Comparison of ENCODE assay signal across 8 mouse cellular contexts in genomic region chr2:118743261-118743943, GRCm38 (mm10). TPM values are rescaled to one million over a fixed set of nuclear protein-coding genes. Genes with fewer than 3 reads are reported as not detected.
DNase-seq lines count a peak whose midpoint lies in the region; ATAC-seq and TF ChIP-seq lines count a peak whose summit lies in the region.
"Had no signal": no experiment of that assay in that cellular context is flagged by ENCODE, and none has a peak within 500 bp of the region (broad histone marks: within the 10 kb centered on the region; RNA-seq: fewer than 3 reads in every experiment).

No protein-coding gene starts in this region.

- no peak overlapping the region for H3K27ac ChIP-seq in layer of hippocampus, adult 2 months

- no peak overlapping the region for H3K4me3 ChIP-seq in layer of hippocampus, adult 2 months

- peak; percentile 96 for TF ChIP-seq CTCF in layer of hippocampus, adult 2 months (conservative IDR thresholded peaks at IDR 0.05)

- DNase-seq in layer of hippocampus, adult 2 months (ENCODE audit: low spot score in 2 of 2): peak in 1 of 2 experiments; percentile 40
- DNase-seq in layer of hippocampus, adult 8-10 months (ENCODE audit: low spot score in 2 of 2): no peak
- DNase-seq in ES-CJ7 (ENCODE audit: low read depth, low spot score): peak; percentile 69
- DNase-seq in adipocyte (ENCODE audit: low spot score): peak; percentile 75
- DNase-seq in mesoderm, embryonic 11.5 days (ENCODE audit: low read depth, low spot score): peak; percentile 67
- DNase-seq in right cerebral cortex, postnatal 10 days (ENCODE audit: low spot score in 2 of 2): no peak

- peak; percentile 75 for ATAC-seq in erythroblast, adult 5-6 weeks (replicated peaks; ENCODE audit: low FRiP score, poor library complexity, severe bottlenecking)

RNA-seq across cellular contexts. Expression of gene Inafm2, which starts 2.2 kb away (rescaled TPM):
- total RNA-seq in layer of hippocampus, adult 2 months (2021): 10 to 100 TPM; 62.1 to 66.7 TPM
- total RNA-seq in layer of hippocampus, adult 8-10 months (2022): 10 to 100 TPM; 58.4 to 69.8 (median 63.7) TPM
- total RNA-seq in erythroblast, adult 5-6 weeks (2015; ENCODE audit: low replicate concordance): 6.5 and 10.4 TPM in 2 replicates
- total RNA-seq in erythroblast, adult 5-6 weeks (2017; ENCODE audit: low replicate concordance): 3.5 and 4.6 TPM in 2 replicates

RNA-seq across cellular contexts. Expression of gene Plcb2, which starts 15.2 kb away (rescaled TPM):
- 1 to 10 TPM; 2.3 to 2.6 TPM for total RNA-seq in layer of hippocampus, adult 2 months (2021)
- 1 to 10 TPM; 2.6 to 7.6 (median 4.7) TPM for total RNA-seq in layer of hippocampus, adult 8-10 months (2022)
- 30.7 and 38.9 TPM in 2 replicates for total RNA-seq in erythroblast, adult 5-6 weeks (2015; ENCODE audit: low replicate concordance)
- 13.7 and 17.6 TPM in 2 replicates for total RNA-seq in erythroblast, adult 5-6 weeks (2017; ENCODE audit: low replicate concordance)

RNA-seq across cellular contexts. Expression of gene Ccdc9b, which starts 19.1 kb away (rescaled TPM):
- total RNA-seq in layer of hippocampus, adult 2 months (2021): 1 to 10 TPM; 7.6 to 9.6 TPM
- total RNA-seq in layer of hippocampus, adult 8-10 months (2022): 1 to 10 TPM; 6.2 to 8.4 (median 6.6) TPM
- total RNA-seq in erythroblast, adult 5-6 weeks (2015; ENCODE audit: low replicate concordance): not detected in 2 replicates
- total RNA-seq in erythroblast, adult 5-6 weeks (2017; ENCODE audit: low replicate concordance): 0.17 TPM in 1 of 2 replicates, not detected in the other

RNA-seq across cellular contexts. Expression of gene Phgr1, which starts 29.2 kb away (rescaled TPM):
- total RNA-seq in layer of hippocampus, adult 2 months (2021): not detected
- not detected for total RNA-seq in layer of hippocampus, adult 8-10 months (2022)
- not detected in 2 replicates for total RNA-seq in erythroblast, adult 5-6 weeks (2015; ENCODE audit: low replicate concordance)
- total RNA-seq in erythroblast, adult 5-6 weeks (2017; ENCODE audit: low replicate concordance): not detected in 2 replicates
- total RNA-seq: gastrocnemius, postnatal 36 days had no signal

RNA-seq across cellular contexts. Expression of gene Disp2, which starts 36.1 kb away (rescaled TPM):
- 100 to 1,000 TPM; 263 to 273 TPM for total RNA-seq in layer of hippocampus, adult 2 months (2021)
- total RNA-seq in layer of hippocampus, adult 8-10 months (2022): 100 to 1,000 TPM; 231 to 282 (median 253) TPM
- not detected in 2 replicates for total RNA-seq in erythroblast, adult 5-6 weeks (2015; ENCODE audit: low replicate concordance)
- total RNA-seq in erythroblast, adult 5-6 weeks (2017; ENCODE audit: low replicate concordance): 0.14 TPM in 1 of 2 replicates, not detected in the other
- total RNA-seq: gastrocnemius, postnatal 36 days had no signal

Comparison
In these comparisons a context has a peak if more than half of its experiments do, and no peak if none do; other contexts are left out.
1. DNase-seq: peak in ES-CJ7 (single experiment), adipocyte (single experiment) and mesoderm, embryonic 11.5 days (single experiment); none in layer of hippocampus, adult 8-10 months (0 of 2) and right cerebral cortex, postnatal 10 days (0 of 2).
2. RNA of gene Inafm2, which starts 2.2 kb away (total RNA-seq): 58.4 to 69.8 TPM in layer of hippocampus, adult 8-10 months and 62.1 to 66.7 TPM in layer of hippocampus, adult 2 months; 3.5 to 10.4 TPM in erythroblast, adult 5-6 weeks; every median in the first group is over 4 times any median in the second.
3. RNA of gene Ccdc9b, which starts 19.1 kb away (total RNA-seq): 7.6 to 9.6 TPM in layer of hippocampus, adult 2 months and 6.2 to 8.4 TPM in layer of hippocampus, adult 8-10 months; 0.17 TPM in erythroblast, adult 5-6 weeks; every median in the first group is over 4 times any median in the second.